Mouse (Mus musculus) hindbrain, embryonic 12.5 days (tissue): ENCODE measurements around the gene Btbd10. TPM values are rescaled to one million over a fixed set of nuclear protein-coding genes. Genes with fewer than 3 reads are reported as not detected.
A peak's percentile ranks its signal among the peaks of the same experiment; 100 is the strongest.

Experiments
- ATAC-seq: fragments of 200-750 bp; cut with Nextera tagmentation; 2 replicates; pipeline ENCODE4 v1.8.0; 2017; ENCODE audit warnings: moderate TSS enrichment; ENCODE audit not compliant: low FRiP score
- H3K27ac ChIP-seq: fragments of 300-500 bp; sonication (generic); 2 replicates; pipeline ENCODE4 v1.5.1; 2016; ENCODE audit warnings: mild to moderate bottlenecking
- H3K27me3 ChIP-seq: fragments of 300-500 bp; sonication (generic); 2 replicates; pipeline ENCODE4 v1.6.1; 2016; ENCODE audit warnings: mild to moderate bottlenecking
- H3K36me3 ChIP-seq: fragments of 300-500 bp; sonication (generic); 2 replicates; pipeline ENCODE4 v1.6.1; 2016; ENCODE audit warnings: mild to moderate bottlenecking
- H3K4me1 ChIP-seq: fragments of 300-500 bp; sonication (generic); 2 replicates; pipeline ENCODE4 v1.6.1; 2016
- H3K4me2 ChIP-seq: fragments of 300-500 bp; sonication (generic); replicated peaks from 2 replicates; pipeline ENCODE4 v1.6.1; 2016; ENCODE audit warnings: mild to moderate bottlenecking
- H3K4me3 ChIP-seq: fragments of 300-500 bp; sonication (generic); 2 replicates; pipeline ENCODE4 v1.5.1; 2016; ENCODE audit warnings: mild to moderate bottlenecking
- H3K9ac ChIP-seq: fragments of 300-500 bp; sonication (generic); 2 replicates; pipeline ENCODE4 v1.6.1; 2016; ENCODE audit warnings: mild to moderate bottlenecking, moderate library complexity
- H3K9me3 ChIP-seq: fragments of 300-500 bp; sonication (generic); replicated peaks from 2 replicates; pipeline ENCODE4 v1.6.1; 2016; ENCODE audit warnings: mild to moderate bottlenecking
- WGBS: fragments of 180-500 bp; shearing (Covaris S2); methylation state at CpG from one replicate; pipeline ENCODE4 v1.1.7; 2016; 5-methylcytosine and 5-hydroxymethylcytosine counted together
- polyA plus RNA-seq: library from polyadenylated mRNA; unstranded; fragments of >200 nt; fragmentation: Nextera tagmentation; extraction: Ambion mirVana; gene quantifications from 2 replicates; pipeline ENCODE4 v1.2.1, GENCODE M21; 2016

The Btbd10 gene
- polyA plus RNA-seq, 1 experiment from 2014 or later: 42.8 TPM

- Histone ChIP-seq H3K4me2 (no peak overlapping the region), H3K9me3 (no peaks in the 10 kb centered on the region), H3K36me3 (no peaks in the 10 kb centered on the region), H3K4me3 (no peak overlapping the region), H3K4me1 (0 out of 2 replicates have a peak, but pooled peaks cover 3% of the 10 kb centered on the region), H3K27me3 (no peaks in the 10 kb centered on the region), H3K9ac (no peak overlapping the region), H3K27ac (no peak overlapping the region)
- ATAC-seq: no peak
- WGBS: 65% methylated on average over 1 of the region's 1 CpGs
These were observed 80.0 kb downstream of the Btbd10 start for GRCm38 (mm10) chr7:113289211-113289610.

GRCm38 (mm10) chr7:113285405-113285804 is 83.8 kb downstream of the Btbd10 start:
- 0 out of 2 replicates have a peak, but pooled peaks cover 3% of the 10 kb centered on the region for H3K4me1 ChIP-seq
- no peak overlapping the region for H3K27ac ChIP-seq
- no peaks in the 10 kb centered on the region for H3K27me3 ChIP-seq
- no peak overlapping the region for H3K9ac ChIP-seq
- peaks cover 6% of the 10 kb centered on the region; the same call in 1 of the 2 replicates for H3K36me3 ChIP-seq
- no peak for ATAC-seq
- no peak overlapping the region for H3K4me2 ChIP-seq
- H3K9me3 ChIP-seq: no peaks in the 10 kb centered on the region
- H3K4me3 ChIP-seq: no peak overlapping the region
- WGBS: 88% methylated on average over 2 of the region's 2 CpGs

- H3K9me3 ChIP-seq: no peaks in the 10 kb centered on the region
- 0 out of 2 replicates have a peak, but pooled peaks cover 2% of the 10 kb centered on the region for H3K4me1 ChIP-seq
- no peak overlapping the region for H3K9ac ChIP-seq
- 75% methylated on average over 2 of the region's 2 CpGs for WGBS
- no peak overlapping the region for H3K4me2 ChIP-seq
- peaks cover 6% of the 10 kb centered on the region; the same call in 1 of the 2 replicates for H3K36me3 ChIP-seq
- no peak overlapping the region for H3K4me3 ChIP-seq
- H3K27me3 ChIP-seq: no peaks in the 10 kb centered on the region
- no peak for ATAC-seq
- H3K27ac ChIP-seq: no peak overlapping the region
These were observed 89.9 kb downstream of the Btbd10 start for GRCm38 (mm10) chr7:113279246-113279645.

GRCm38 (mm10) chr7:113278493-113278892 is 90.7 kb downstream of the Btbd10 start:
- H3K4me3 ChIP-seq: no peak overlapping the region
- H3K9ac ChIP-seq: no peak overlapping the region
- H3K36me3 ChIP-seq: peaks cover 4% of the 10 kb centered on the region; the same call in 1 of the 2 replicates
- H3K4me2 ChIP-seq: no peak overlapping the region
- ATAC-seq: no peak
- H3K9me3 ChIP-seq: no peaks in the 10 kb centered on the region
- no peak overlapping the region for H3K27ac ChIP-seq
- no peaks in the 10 kb centered on the region for H3K27me3 ChIP-seq
- 0 out of 2 replicates have a peak, but pooled peaks cover 2% of the 10 kb centered on the region for H3K4me1 ChIP-seq
- 88% methylated on average over 3 of the region's 4 CpGs for WGBS

GRCm38 (mm10) chr7:113277245-113277644 is 91.9 kb downstream of the Btbd10 start:
- H3K4me1 ChIP-seq: 0 out of 2 replicates have a peak, but pooled peaks cover 2% of the 10 kb centered on the region
- no peak overlapping the region for H3K27ac ChIP-seq
- H3K4me3 ChIP-seq: no peak overlapping the region
- no peaks in the 10 kb centered on the region for H3K9me3 ChIP-seq
- no peaks in the 10 kb centered on the region for H3K27me3 ChIP-seq
- no peaks in the 10 kb centered on the region for H3K36me3 ChIP-seq
- no peak for ATAC-seq
- no peak overlapping the region for H3K4me2 ChIP-seq
- WGBS: 75% methylated on average over 2 of the region's 2 CpGs
- H3K9ac ChIP-seq: no peak overlapping the region

- Histone ChIP-seq H3K9ac (no peak overlapping the region), H3K4me3 (no peak overlapping the region), H3K36me3 (no peaks in the 10 kb centered on the region), H3K4me1 (peaks cover 5% of the 10 kb centered on the region), H3K27me3 (no peaks in the 10 kb centered on the region), H3K9me3 (no peaks in the 10 kb centered on the region), H3K4me2 (no peak overlapping the region), H3K27ac (no peak overlapping the region)
- 88% methylated on average over 5 of the region's 6 CpGs for WGBS
- ATAC-seq: no peak
These were observed 96.7 kb downstream of the Btbd10 start for GRCm38 (mm10) chr7:113272338-113272997.

GRCm38 (mm10) chr7:113270991-113271390 is 98.2 kb downstream of the Btbd10 start:
- 63% methylated on average over 2 of the region's 2 CpGs for WGBS
- Histone ChIP-seq H3K4me3 (no peak overlapping the region), H3K9me3 (no peaks in the 10 kb centered on the region), H3K9ac (no peak overlapping the region), H3K36me3 (no peaks in the 10 kb centered on the region), H3K27me3 (no peaks in the 10 kb centered on the region), H3K27ac (no peak overlapping the region), H3K4me1 (peaks cover 5% of the 10 kb centered on the region), H3K4me2 (no peak overlapping the region)
- no peak for ATAC-seq

GRCm38 (mm10) chr7:113270551-113270950 is 98.6 kb downstream of the Btbd10 start:
- ATAC-seq: no peak
- Histone ChIP-seq H3K4me2 (no peak overlapping the region), H3K36me3 (no peaks in the 10 kb centered on the region), H3K9me3 (no peaks in the 10 kb centered on the region), H3K9ac (no peak overlapping the region), H3K4me3 (no peak overlapping the region), H3K27me3 (no peaks in the 10 kb centered on the region), H3K4me1 (peaks cover 5% of the 10 kb centered on the region), H3K27ac (no peak overlapping the region)
- 80% methylated on average over 10 of the region's 10 CpGs for WGBS

- Histone ChIP-seq H3K36me3 (no peaks in the 10 kb centered on the region), H3K4me2 (no peak overlapping the region), H3K4me1 (peaks cover 5% of the 10 kb centered on the region), H3K27ac (0 out of 2 replicates have a peak overlapping the region, but pooled peaks have one; percentile 30), H3K9ac (peak overlapping the region; percentile 8; the same call in 1 of the 2 replicates), H3K4me3 (no peak overlapping the region), H3K27me3 (no peaks in the 10 kb centered on the region), H3K9me3 (no peaks in the 10 kb centered on the region)
- 66% methylated on average over 3 of the region's 3 CpGs for WGBS
- ATAC-seq: no peak
These were observed 99.3 kb downstream of the Btbd10 start for GRCm38 (mm10) chr7:113269921-113270320.

GRCm38 (mm10) chr7:113269081-113269480 is 100.1 kb downstream of the Btbd10 start:
- Histone ChIP-seq H3K9ac (no peak overlapping the region), H3K36me3 (no peaks in the 10 kb centered on the region), H3K27me3 (no peaks in the 10 kb centered on the region), H3K4me2 (no peak overlapping the region), H3K4me1 (peaks cover 5% of the 10 kb centered on the region), H3K9me3 (no peaks in the 10 kb centered on the region), H3K27ac (no peak overlapping the region), H3K4me3 (no peak overlapping the region)
- no peak for ATAC-seq

- no peak for ATAC-seq
- Histone ChIP-seq H3K9ac (no peak overlapping the region), H3K4me1 (peaks cover 5% of the 10 kb centered on the region), H3K27ac (no peak overlapping the region), H3K36me3 (no peaks in the 10 kb centered on the region), H3K4me2 (no peak overlapping the region), H3K27me3 (no peaks in the 10 kb centered on the region), H3K4me3 (no peak overlapping the region), H3K9me3 (no peaks in the 10 kb centered on the region)
- WGBS: 80% methylated on average over 9 of the region's 9 CpGs
These were observed 100.9 kb downstream of the Btbd10 start for GRCm38 (mm10) chr7:113268287-113268686.
